Mouse (Mus musculus) forelimb bud, embryonic 11.5 days (tissue): ENCODE results near the gene Nkapl.
"Not testable (repeated sequence)": the region's sequence is repeated elsewhere in the genome, so short reads cannot be mapped to it uniquely, and the experiment has no call there.

ENCODE experiments used
- DNase-seq: peaks from one replicate; pipeline ENCODE4 v3.0.0-alpha.2; 2012; ENCODE audit warnings: low read depth, low spot score

Gene Nkapl

DNA sequence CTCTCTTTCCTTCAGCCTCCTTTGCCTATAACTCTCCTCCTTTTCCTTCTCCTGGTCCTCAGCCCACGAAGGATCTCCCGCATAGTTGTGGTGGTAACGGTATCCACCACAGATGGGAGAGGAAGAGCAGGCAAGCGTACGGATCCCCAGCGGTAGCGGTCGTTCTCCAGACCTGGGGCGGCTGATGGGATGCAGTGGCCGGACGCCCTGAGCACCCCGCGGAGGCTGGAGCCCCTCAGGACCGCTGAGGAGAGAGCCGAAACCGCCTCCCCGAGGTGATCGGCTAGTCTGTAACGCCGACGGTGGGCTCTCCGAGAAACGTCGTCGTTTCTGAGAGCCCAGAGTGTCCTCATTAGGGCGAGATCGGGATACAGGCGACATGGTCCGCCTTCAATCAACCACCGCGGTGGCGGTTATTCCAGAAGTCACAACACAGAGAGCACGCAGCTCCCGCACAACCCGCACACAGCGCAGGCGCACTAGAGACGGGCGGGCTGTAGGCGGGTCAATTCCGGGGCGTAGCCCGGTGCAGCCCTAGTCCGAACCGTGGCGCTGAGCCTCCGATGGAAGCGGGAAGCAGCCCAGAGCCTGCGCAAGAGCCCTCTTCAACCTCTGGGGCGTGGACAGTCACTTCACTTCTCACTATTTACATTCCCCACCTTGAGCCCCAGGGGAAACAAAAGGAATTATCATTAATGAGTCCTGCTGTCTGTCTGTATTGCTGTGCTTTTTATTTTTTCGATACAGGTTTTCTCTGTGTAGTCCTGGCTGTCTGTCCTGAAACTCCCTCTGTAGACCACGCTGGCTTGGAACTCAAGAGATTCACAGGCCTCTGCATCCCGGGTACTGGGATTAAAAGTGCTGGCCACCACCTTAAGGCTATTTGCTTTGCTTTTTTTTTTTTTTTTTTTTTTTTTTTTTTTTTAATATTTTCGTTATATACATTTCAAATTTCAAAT lies at the start of gene Nkapl:
Nkapl (minus strand) TSS at position 449 of the 959 bp plus-strand sequence.
- peak; percentile 81 for DNase-seq

DNA sequence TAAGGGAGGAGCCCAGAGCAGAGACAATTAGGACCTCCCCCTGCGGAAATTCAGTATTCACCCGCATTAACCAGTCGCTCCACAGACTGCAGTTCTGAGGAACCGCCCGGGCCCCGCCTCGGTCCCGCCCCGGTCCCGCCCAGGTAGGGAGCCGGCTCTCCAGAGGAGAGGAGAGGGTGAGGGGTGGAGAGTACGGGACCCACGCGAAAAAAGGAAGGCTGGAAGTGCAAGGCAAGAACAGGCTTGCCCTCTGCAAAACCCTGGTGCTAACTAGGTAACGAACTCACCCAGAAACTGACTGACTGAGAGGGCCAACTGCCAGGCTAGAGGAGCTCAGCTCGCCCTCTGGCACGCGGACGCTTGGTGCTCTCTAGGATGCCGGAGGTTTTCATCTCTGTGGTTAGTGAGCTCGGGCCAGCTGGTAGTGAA lies 37.9 kb upstream of the Nkapl start:
- DNase-seq: peak; percentile 77

DNA sequence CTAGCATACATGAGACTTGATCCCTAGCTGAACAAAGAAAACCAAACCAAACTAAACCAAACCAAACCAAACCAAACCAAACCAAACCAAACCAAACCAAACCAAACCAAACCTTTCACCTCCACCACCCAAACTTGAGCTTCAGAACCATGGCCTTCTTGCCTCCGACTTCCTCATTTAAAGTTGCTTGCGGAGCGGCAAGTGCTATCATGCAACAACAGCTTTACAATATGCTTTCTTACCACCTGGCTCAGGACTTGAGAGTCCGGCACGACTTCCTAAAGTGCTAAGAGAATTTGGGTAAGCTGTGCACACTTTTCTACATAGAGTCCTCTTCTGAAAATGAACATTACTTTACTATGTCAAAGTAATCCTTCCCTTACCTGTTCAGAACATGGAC lies 34.0 kb upstream of the Nkapl start:
- no peak for DNase-seq

DNA sequence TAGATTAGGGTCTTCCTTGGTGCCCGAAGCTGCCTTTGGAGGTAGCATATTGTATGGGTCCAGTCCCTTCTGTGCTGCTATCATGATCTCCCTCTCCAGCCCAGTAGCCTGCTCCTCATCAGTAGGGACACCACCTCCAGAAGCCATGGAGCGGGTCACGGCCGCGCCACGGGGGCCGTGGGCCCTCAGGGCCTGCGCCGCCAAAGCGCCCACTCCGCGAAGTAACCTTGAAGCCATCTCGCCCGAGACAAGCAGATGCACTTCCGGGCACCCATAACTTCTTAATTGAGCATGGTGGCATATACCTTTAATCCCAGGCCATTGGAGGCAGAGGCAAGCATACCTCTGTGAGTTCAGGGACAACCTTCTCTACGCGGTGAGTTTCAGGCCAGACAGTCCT lies 32.9 kb upstream of the Nkapl start, which contains the start of gene Gm11273:
Gm11273 (minus strand) TSS at position 237 of the 400 bp plus-strand sequence.
- not testable (repeated sequence) for DNase-seq

DNA sequence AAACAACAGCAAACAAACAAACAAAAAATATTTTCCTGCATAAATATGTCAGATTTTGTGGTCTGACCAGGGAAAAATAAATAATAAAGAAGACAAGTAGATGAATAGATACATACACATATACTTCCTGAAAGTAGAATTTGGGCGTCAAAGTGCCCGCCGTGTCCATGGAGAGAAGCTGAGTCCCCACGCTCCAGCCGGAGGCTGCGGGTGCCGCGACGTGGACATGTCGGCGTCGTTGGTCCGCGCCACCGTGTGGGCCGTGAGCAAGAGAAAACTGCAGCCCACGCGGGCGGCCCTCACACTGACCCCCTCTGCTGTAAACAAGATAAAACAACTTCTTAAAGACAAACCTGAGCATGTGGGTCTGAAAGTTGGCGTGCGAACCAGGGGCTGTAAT lies 26.8 kb upstream of the Nkapl start, which contains the start of gene AK157302:
AK157302 (plus strand) TSS at position 144 of the 400 bp plus-strand sequence.
- no peak for DNase-seq

DNA sequence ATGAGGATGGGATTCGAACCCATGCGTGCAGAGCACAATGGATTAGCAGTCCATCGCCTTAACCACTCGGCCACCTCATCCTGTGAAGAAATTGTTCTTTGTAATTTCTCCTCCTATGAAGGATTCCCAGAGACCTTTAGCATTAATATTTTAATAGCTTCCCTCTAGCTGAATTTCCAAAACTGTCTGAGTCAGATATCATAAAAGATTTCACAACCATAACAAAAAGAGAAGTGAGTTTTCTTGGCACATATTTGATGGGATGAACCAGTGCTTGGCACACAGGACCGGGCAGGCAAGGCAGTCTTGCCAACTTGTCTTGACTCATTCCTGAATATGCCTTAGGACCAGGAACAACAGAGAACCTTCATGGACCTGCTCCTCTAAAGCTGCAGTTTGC lies 24.5 kb upstream of the Nkapl start:
- DNase-seq: no peak

DNA sequence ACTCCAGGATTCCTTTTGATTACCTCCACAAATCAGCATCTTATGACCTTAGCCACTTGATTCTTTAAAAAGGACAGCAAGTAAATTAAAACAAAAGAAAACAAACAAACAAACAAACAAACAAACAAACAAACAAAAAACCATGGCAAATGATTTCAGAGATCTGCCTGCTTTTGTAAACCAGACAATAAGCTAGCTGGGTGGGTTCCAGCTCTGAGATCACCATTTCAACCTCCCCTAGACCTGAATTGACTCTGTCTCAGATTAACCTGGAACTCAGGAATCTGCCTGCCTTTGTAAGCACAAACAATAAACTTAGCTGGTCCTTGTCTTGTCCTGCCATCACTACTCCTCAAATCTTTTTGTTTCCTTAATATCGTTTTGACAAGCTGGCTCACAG lies 18.6 kb upstream of the Nkapl start:
- no peak for DNase-seq

DNA sequence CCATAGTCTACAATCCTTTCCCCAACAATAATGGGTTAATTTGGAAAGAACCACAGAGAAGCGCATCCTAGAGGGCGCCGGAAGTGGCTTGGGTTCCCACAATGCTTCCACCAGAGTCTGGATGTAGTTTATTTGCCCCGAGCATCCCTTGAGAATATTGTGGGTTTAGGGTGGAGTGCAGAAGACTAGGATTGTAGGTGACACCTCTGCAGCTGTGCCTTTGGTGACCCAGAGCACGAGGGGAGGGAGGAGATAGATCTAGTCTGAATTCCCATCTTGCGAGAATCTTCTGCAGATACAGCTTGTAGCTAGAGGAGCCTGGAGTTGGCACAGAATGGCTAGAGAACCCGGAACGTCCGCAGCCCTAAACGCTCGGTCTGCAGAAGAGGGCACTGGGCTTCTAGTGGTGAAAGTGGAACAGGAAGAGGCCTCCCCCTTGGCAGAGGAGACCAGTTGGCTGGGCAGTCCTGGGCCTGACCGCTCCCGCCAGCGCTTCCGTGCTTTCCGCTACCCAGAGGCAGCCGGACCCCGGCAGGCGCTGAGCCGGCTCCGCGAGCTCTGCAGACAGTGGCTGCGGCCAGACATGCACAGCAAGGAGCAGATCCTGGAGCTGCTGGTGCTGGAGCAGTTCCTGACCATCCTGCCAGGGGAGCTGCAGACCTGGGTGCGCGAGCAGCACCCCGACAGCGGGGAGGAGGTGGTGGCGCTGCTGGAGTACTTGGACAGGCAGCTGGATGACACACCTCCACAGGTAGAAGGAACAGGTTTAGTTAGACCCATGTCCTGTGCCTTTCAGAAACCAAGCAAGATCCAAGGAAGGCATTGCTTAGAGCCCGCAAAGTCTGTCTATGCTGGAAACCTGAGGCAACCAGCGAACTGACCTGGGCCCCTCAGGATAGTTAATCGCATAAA lies 10.7 kb upstream of the Nkapl start, which contains the start of the genes Zkscan4 and Gm10065:
Zkscan4 (plus strand) TSS at position 149 of the 912 bp plus-strand sequence.
Gm10065 (minus strand) TSS at position 683 of the 912 bp plus-strand sequence.
- peak; percentile 38 for DNase-seq

DNA sequence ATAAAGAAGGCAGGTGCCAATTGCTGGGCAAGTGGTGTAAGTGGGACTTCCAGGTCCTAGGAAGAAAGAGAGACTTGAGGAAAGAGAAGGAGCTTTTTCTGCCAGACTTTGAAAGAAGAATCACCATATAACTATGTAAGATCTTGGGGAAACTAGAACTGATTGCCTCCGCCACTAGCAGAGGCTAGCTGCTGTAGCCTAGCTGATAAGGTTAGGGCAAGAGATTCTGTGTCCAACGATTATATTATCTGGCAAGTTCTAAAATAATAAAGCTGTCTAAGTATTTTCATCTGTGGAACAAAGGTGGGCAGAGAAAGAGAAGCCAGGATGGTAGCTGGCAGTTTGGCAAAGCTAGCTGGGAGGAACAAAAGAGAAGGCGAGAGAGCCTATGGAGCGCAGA lies 4.1 kb upstream of the Nkapl start:
- DNase-seq: no peak

DNA sequence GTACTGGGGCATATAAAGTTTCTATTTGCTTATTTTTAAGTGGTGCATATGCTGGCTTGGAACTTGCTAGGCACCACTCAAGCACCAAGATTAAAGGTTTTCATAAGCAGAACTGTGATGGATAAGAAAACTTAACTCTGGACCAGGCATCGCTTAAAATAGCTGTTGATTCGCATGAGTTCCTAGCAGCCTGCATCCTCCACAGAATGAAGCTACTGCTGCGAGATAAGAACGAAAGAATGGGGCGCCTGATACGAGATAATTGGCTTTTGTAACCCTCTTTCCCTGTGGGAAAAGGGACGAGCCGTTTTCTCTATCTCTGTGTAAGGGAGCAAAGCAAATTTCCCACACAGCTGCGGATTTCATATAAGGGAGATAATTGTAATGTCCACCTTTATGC lies 788 bp upstream of the Nkapl start:
- DNase-seq: no peak

DNA sequence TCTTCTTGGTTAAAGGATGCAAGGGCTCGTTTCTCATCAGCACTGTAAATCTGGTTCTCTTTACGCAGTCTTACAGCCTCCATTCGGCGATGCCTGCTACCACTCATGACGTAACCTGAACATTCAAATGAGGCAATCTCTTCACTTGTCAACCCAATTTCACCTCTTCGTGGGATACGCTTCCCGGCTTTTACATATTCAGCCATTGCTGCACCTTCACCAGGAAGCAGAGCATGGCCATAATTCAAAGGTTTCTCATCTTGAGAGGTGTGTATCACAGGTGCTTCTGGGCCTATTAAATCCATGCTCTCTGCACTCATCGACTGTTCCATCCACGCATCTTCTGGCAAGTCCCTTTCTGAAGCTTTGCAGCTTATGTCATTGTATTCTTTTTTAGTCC lies 973 bp downstream of the Nkapl start:
- no peak for DNase-seq

DNA sequence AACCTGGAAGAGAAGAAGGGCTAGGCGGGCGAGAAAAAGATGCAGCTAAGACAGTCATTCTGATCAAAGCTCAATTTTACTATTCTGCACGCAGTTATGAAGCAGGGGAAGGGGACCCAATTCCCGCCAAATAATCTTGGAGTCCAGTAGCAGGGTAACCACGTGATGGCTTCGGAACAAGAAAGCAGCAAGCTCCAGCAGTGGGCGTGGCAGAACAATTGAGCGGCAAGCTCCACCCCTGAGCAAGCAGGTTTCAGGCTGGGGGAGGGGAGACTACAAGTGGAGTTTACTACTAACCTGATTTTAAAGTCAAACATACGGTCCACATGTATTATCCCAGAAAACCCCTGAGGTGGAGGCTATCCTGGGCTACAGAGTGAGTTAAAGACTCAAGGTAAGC lies 5.8 kb downstream of the Nkapl start:
- not testable (repeated sequence) for DNase-seq

DNA sequence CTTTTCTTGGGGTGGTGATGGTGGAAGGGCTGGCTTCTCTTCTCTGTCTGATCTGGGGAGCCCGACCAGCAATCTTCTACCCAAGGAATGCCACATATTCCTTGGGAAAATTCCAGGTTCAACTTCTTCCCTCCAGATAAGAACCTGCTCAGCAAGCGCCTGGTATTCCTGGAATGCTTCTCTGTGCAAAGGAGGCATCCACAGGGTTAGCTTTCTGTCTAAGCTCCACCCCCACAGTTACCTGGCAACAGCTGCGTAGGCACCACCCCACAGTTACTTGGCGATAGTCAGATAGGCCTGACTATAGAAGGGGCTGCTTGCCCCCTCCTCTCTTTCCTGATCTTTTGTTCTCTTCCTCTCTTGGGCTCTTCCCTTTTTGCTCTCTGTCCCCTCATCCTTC lies 12.0 kb downstream of the Nkapl start:
- no peak for DNase-seq

DNA sequence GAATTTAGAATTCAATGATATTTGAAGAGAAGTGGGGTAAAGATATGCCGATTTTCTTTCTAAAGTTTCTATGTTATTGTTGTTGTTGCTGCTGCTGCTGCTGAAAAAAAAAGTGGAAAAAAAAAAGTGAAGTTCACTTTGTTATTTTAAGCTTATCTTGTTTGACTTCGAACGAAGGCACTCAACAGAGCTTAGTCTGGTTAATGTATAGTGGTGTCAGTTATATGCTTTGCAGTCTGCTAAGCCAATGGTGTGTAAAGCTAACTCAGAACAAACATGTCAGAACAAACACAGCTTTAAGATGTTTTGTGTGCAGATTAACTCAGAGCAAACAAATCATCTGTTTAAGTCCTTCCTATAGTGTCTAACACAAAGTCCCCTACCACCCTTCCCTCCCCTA lies 14.2 kb downstream of the Nkapl start:
- no peak for DNase-seq

DNA sequence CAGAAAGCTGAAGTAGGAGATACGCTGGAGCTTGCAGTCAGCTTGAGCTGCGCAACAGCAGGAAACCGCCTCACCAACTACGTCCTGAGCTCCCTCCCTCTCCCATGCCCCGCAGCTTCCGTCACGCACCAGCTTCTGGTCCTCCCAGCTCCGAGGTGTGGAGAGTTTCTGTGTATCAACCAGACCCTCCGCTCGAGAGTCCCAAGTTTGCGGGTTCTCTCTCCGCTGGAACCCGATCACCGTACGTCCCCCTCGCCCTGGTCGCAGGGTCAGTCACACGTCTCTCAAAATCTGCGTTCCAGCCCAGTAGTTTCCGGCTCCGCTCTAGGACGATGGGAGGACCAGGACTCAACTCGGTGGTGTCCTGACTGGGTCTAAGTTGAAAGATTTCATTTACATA lies 14.9 kb downstream of the Nkapl start, which contains the start of gene Zscan26:
Zscan26 (minus strand) TSS at position 282 of the 400 bp plus-strand sequence.
- peak; percentile 86 for DNase-seq

DNA sequence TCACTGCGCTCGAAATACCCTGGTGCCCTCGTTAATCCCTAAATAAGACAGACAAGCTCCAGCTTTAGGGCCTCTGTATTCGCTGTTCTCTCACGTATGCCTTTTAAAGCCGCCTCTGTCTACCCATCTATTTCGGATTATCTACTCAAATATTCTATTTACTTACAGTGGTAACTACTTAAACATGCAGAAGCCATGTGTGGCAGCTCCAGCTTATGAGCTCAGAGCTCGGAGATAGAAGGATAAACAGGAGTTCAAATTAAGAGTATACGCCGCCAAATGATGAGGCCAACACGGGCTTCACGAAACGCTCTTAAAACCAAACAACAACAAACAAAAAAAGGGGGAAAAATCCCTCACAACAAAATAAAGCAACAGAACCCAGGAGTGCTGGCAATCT lies 15.3 kb downstream of the Nkapl start:
- no peak for DNase-seq

DNA sequence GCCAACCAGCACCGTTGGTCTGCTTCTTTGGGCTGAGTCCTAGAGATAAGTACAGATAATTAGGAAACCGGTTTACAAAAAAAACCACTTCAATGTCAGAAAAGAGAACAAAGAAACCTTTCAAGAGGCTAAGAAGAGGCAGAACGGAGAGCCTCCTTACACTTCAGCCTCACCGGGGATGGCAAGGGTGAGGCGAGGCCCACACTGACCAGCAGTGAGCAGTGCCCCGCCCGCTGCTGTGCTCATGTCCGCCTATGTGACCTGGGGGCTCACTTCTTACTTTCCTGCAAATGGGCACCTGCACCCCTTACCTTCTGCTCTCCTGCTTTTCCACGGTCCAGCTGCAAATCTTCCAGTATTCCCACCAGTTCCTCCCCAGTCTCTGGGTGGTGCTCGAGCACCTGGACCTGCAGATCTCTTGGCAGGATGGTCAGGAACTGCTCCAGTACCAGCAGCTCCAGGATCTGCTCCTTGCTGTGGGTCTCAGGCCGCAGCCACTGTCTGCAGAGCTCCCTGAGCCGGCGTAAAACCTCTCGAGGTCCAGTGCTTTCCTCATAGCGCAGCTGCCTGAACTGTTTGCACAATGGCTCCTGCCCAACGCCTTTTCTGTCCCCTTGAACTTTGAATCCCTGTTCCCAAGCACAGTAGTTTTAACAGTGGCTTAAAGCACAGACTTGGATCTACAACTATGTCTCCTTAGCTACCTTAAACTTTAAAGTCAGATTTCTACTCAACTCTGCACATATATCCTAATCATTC lies 20.3 kb downstream of the Nkapl start:
- DNase-seq: no peak

DNA sequence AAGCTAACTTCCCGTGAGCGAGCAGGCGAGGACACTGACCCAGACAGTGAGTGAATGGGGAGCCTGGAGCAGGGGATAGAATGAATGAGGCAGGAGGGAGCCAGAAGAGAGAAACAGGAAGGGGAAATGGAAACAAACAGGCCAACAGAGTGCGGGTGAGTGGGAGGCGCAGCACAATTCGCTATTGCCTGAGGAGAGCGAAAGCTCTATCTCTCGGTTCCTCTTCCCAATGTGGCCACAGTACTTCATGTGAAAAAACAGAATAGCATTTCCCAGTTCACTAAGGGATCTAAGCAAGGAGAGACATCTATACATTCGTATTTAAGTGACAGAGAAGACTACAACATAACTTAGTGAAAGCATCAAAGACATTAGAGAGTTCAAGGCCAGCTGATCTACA lies 21.5 kb downstream of the Nkapl start:
- no peak for DNase-seq

DNA sequence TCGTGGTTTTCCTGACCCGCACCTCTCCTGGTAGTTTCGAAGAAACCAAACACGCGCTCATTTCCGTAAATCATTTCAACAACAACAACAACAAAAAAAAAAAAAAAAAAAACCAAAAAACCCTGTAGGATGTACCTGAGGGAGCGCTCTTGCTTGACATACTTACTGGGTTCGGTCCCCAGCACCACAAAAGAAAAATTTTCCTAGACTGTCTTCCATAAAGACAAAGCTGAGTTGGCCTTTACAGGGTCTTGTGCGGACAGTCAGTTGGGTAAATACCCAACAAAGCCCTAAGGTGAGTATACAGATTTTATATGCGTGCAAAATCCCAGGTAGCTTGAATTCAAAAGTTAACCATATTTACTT lies 27.1 kb downstream of the Nkapl start:
- no peak for DNase-seq

DNA sequence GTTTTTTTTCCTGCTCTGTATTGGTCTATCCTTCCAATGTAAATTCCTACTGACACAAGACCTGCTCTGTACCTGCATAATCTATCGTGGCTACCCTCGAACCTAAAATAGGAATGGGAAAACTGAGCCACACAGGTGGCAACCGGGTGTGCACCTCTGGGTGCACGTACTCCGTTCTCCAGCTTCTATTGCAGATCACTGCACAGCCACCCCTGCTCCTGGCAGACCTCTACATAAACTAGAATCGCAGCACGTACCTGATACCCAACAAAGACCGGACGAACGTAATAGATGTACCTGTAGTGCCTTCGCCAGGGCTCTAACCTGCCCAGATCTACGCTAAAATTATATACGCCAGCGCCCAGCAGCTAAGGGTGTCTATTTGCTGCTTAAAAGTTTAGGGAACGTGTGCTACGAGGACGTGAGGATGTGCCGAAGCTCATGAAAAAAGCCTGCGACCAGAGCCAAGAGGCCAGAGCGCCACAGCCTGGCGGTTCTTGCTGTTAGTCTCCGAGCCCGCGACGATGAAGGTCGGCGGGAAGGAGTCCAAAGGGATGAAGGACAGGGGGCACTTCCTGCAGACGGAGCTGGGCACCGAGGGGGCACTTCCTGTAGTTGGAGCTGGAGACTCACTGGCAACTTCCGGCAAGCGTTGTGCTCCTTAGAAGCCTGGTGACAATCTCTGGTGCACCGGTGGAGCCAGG lies 27.7 kb downstream of the Nkapl start, which contains the start of gene Pgbd1:
Pgbd1 (minus strand) TSS at position 556 of the 704 bp plus-strand sequence.
- peak; percentile 72 for DNase-seq
